Mouse (Mus musculus) activated CD4-positive, CD25-positive, alpha-beta regulatory T cell, adult 4 months (primary cell): ENCODE results near the gene Sufu. TPM values are rescaled to one million over a fixed set of nuclear protein-coding genes. Genes with fewer than 3 reads are reported as not detected.

Source experiments
- ATAC-seq: one replicate; pipeline ENCODE4 v1.8.0; 2017
- polyA plus RNA-seq, 2 experiments: library from polyadenylated mRNA; unstranded; fragments of 100-300 nt; shearing (Covaris generic); gene quantifications; one replicate each; pipeline ENCODE4 v1.2.1; 2017

The Sufu gene
- polyA plus RNA-seq, 2 experiments from 2014 or later = 9.4 to 12.2 TPM

DNA sequence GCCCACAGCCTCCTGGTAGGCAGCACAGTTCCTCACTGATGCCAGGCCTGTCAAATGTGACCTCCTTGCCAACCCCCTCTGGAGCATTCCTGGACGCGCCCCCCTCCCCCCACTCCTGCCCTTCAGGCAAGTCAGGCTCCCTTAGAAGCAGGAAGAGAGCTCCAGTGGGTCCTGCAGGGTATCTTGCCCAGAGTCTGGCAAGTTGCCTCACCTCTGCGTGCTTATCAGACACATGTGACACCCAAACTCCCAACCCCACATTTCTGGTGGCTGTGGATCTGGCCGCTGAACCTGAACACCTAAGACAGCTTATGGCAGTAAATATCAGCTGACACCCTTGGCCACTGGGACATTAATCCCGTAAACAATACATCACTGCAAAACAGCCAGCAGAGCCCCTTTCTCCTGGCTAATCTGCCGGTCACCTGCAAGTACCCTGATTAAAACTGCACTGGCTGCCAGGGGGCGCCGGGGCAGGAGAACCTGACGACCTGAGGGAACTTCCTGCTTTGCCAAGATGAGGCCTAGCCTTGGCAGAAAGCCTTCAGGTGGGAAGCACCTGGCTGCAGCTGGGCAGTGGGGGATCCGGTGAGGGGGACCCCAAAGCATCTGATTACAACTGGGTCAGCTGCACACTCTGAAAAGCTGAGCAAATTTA lies 135.5 kb downstream of the Sufu start:
- ATAC-seq = no peak

DNA sequence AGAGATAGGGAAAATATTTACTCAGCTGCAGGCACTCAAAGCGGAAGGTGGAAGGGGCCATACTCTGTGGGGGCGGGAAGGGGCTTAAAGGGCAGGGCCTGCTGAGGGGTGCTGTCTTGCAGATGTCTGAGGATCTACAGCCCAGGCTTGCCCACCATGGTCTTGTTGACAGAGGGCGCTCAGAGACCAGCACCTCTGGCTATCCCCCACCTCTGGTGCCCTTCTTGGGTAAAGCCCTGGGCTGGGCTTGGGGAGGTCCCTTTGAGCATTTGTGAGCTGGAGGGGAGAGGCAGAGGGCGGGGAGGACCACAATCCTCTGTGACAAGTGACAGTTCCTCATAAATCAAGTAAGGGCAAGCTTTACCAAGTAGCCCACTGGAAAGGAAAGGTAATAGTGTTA lies 136.4 kb downstream of the Sufu start:
- ATAC-seq = no peak

DNA sequence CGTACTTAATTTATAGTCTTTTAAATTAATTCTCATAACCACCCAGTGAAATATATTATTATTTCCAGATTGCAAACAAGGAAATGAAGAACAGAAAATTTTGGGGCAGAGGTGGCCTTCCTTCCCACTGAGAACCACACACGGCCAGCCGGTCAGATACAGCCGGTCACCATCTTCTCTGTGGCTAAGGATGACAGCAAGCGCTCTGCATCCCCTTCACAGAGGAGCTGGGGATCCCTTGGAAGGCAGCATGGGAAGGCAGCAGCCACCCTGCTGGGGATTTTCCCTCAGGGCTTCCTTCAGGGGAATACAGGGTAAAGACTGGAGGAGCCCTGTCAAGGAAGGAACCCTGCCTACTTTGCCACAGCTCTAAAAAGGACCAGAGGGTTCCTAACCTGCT lies 136.8 kb downstream of the Sufu start:
- no peak for ATAC-seq

DNA sequence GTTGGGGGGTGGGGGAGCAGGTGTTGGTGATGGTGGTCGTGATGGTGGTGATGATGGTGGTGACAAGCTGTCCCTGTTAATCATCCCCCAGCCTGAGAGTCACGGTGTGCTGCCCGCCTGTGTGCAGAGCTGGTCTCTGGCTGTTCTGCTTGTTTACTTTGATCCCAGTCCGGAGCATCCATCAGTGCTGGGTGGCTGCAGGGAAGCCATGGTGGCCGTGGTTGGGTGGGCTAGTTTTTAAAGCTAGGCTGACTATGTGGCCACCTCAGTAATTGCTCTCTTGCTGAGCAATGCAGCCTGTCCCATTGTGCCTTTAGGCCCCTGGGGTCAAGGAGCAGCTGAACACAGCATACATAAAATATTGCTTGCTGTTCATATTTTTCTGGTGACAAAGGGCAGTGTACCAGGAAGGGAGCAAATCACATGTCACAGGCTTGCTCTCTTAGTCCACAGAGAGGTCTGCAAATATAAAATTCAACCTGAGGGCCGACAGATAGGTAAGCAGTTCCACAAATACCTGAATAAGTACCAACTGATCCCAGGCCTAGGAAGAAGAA lies 137.9 kb downstream of the Sufu start:
- ATAC-seq = no peak

DNA sequence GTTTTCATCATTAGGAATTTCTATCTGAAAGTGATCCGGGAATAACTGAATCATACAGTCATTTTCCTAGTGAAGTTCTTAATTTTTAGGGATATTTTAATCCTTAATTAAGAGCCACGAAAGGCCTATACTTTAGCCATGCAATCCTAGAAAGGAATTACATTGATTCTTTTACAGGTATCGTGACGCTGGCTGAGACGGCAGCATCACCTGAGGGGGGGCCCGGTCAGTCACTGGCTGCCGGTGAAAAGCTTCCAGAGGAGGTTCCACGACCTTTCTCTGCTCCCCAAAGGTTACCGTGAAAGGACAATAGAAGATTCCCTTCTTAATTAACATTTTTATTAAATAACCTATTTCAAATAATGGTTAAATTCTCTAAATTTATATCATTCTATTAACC lies 140.7 kb downstream of the Sufu start:
- ATAC-seq = no peak

DNA sequence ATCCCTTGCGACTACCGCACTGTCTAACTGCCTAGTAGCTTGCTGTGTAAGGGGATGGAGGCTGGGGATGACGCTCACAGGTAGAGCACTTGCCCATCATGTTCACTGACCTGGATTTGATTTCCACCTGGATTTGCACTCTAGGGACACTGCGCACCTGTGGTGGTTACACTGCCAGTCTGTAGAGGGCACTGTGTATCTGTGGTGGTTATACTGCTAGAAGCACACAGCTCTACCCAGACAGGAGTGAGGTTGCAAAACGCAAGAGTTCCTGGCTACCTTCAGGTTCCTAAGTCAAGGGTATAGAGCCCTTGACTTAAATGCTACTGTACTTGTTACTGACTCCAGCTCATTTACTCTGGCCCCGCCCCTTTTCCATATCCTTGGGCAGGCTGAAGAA lies 141.5 kb downstream of the Sufu start:
- no peak for ATAC-seq

Other genes starting within 250 kb of the Sufu start
- not detected for gene Pitx3, start 248.6 kb upstream of the Sufu start, polyA plus RNA-seq
- 10 to 100 TPM; 23.9 to 30.5 TPM for gene Gbf1, start 244.4 kb upstream of the Sufu start, polyA plus RNA-seq
- gene Nfkb2, start 92.6 kb upstream of the Sufu start, polyA plus RNA-seq = 10 to 100 TPM; 19.7 to 30.4 TPM
- 1 to 10 TPM; 3.4 to 4.5 TPM for gene Psd, start 69.7 kb upstream of the Sufu start, polyA plus RNA-seq
- 1 to 10 TPM; 5.6 to 6.9 TPM for gene Fbxl15, start 68.7 kb upstream of the Sufu start, polyA plus RNA-seq
- gene Cuedc2, start 58.2 kb upstream of the Sufu start, polyA plus RNA-seq = 10 to 100 TPM; 40.7 to 52.4 TPM
- gene Mfsd13a, start 55.8 kb upstream of the Sufu start, polyA plus RNA-seq = 1 to 10 TPM; 3.9 to 7.1 TPM
- not detected for gene 2310034G01Rik, start 46.6 kb upstream of the Sufu start, polyA plus RNA-seq
- 10 to 100 TPM; 86.1 to 87.6 TPM for gene Actr1a, start 1.1 kb upstream of the Sufu start, polyA plus RNA-seq
- gene Trim8, start 104.8 kb downstream of the Sufu start, polyA plus RNA-seq = 10 to 100 TPM; 15.8 to 21.3 TPM
- 10 to 100 TPM; 22.1 to 24.5 TPM for gene Arl3, start 176.3 kb downstream of the Sufu start, polyA plus RNA-seq
- 1 to 10 TPM; 4.3 to 6.9 TPM for gene Sfxn2, start 176.5 kb downstream of the Sufu start, polyA plus RNA-seq
- gene Wbp1l, start 202.2 kb downstream of the Sufu start, polyA plus RNA-seq = 10 to 100 TPM; 19.7 to 20.0 TPM